In the genomic region with DNA sequence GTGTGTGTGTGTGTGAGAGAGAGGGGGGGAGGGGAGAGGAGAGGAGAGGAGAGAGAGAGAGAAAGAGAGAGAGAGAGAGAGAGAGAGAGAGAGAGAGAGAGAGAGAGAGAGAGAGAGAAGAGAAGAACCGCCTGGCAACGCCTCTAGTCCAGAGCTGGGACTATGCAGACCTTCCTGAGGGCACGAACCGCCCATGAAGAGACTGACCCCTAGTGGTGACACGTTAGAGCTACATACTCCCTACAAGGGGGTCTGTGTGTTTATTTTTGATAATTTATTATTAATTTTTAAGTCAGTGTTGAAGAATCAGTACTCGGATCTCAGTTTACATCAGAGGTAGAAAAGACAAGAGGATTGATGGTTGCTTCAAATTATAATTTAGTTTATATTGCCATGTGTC, we compare ENCODE assay signal across 8 mouse cellular contexts.
DNase-seq lines count a peak whose midpoint lies in the region; ATAC-seq and TF ChIP-seq lines count a peak whose summit lies in the region.

No protein-coding gene starts in this region.

- DNase-seq in layer of hippocampus, adult 11-12 months (ENCODE audit: low spot score), result peak; percentile 52
- no peak for DNase-seq in layer of hippocampus, adult 8-10 months (ENCODE audit: low spot score in 2 of 2)
- DNase-seq in R1 (ENCODE audit: low read depth, low spot score), result peak; percentile 54
- peak; percentile 45 to 56 for DNase-seq in cerebellum, postnatal 36 days
- peak; percentile 82 for DNase-seq in midbrain, postnatal 0 days (ENCODE audit: low spot score)
- no peak for DNase-seq in testis, postnatal 14 days (ENCODE audit: low spot score)

- ATAC-seq in hematopoietic stem cell, adult 5-6 weeks (replicated peaks in 1 of 2; ENCODE audit: insufficient read depth in 1 of 2, low FRiP score in 2 of 2, low TSS enrichment in 1 of 2, low read depth in 1 of 2, poor library complexity in 2 of 2, severe bottlenecking in 2 of 2), result peak; percentile 73 to 86
- 0 out of 2 replicates have a peak, but pooled peaks have one; percentile 56 for ATAC-seq in limb, embryonic 12.5 days (ENCODE audit: insufficient number of reproducible peaks, insufficient read depth, low FRiP score, low TSS enrichment, low read depth)
- no peak for ATAC-seq in midbrain, postnatal 0 days (ENCODE audit: low FRiP score)

- WGBS in limb, embryonic 12.5 days, result 9% methylated on average over 6 of the region's 6 CpGs
- WGBS in midbrain, postnatal 0 days, result 8% methylated on average over 6 of the region's 6 CpGs

- H3K4me2 ChIP-seq in limb, embryonic 12.5 days, result no peak overlapping the region
- H3K4me2 ChIP-seq in midbrain, postnatal 0 days (ENCODE audit: low read depth, low read length, poor library complexity, severe bottlenecking), result no peak overlapping the region

- peak; percentile 81 for TF ChIP-seq CTCF in midbrain, postnatal 0 days (IDR thresholded peaks at IDR 0.05)

- H3K27me3 ChIP-seq in limb, embryonic 12.5 days, result no peaks in the 10 kb centered on the region
- no peaks in the 10 kb centered on the region for H3K27me3 ChIP-seq in midbrain, postnatal 0 days (ENCODE audit: insufficient read depth, low read length)

- H3K27ac ChIP-seq in limb, embryonic 12.5 days, result no peak overlapping the region
- no peak overlapping the region for H3K27ac ChIP-seq in midbrain, postnatal 0 days (ENCODE audit: low read depth, low read length)

- H3K4me3 ChIP-seq in limb, embryonic 12.5 days (replicated peaks), result no peak overlapping the region
- no peak overlapping the region for H3K4me3 ChIP-seq in midbrain, postnatal 0 days (ENCODE audit: low read depth, low read length)

- H3K9ac ChIP-seq in limb, embryonic 12.5 days (replicated peaks), result no peak overlapping the region
- no peak overlapping the region for H3K9ac ChIP-seq in midbrain, postnatal 0 days (replicated peaks; ENCODE audit: low read length, poor library complexity, severe bottlenecking)

- peaks cover 46% of the 10 kb centered on the region for H3K36me3 ChIP-seq in limb, embryonic 12.5 days
- H3K36me3 ChIP-seq in midbrain, postnatal 0 days (ENCODE audit: insufficient read depth, low read length), result peaks cover 28% of the 10 kb centered on the region

- H3K9me3 ChIP-seq in limb, embryonic 12.5 days, result 0 out of 2 replicates have a peak, but pooled peaks cover 6% of the 10 kb centered on the region
- H3K9me3 ChIP-seq in midbrain, postnatal 0 days (ENCODE audit: low read length), result no peaks in the 10 kb centered on the region

- H3K4me1 ChIP-seq in limb, embryonic 12.5 days (replicated peaks), result no peaks in the 10 kb centered on the region
- no peaks in the 10 kb centered on the region for H3K4me1 ChIP-seq in midbrain, postnatal 0 days (ENCODE audit: insufficient read depth, low read length)

Comparison
In these comparisons a context has a peak if more than half of its experiments do, and no peak if none do; other contexts are left out.
1. DNase-seq: peak in layer of hippocampus, adult 11-12 months (single experiment), R1 (single experiment), cerebellum, postnatal 36 days (2 of 2) and midbrain, postnatal 0 days (single experiment); none in layer of hippocampus, adult 8-10 months (0 of 2) and testis, postnatal 14 days (single experiment).